Mouse (Mus musculus) adrenal gland, adult 2 months (tissue): ENCODE measurements around the gene Pik3r2. TPM values are rescaled to one million over a fixed set of nuclear protein-coding genes. Genes with fewer than 3 reads are reported as not detected.

Source experiments
- DNase-seq: peaks from one replicate; pipeline ENCODE4 v3.0.0; 2021
- microRNA-seq, 2 experiments: library from miRNA; unstranded; fragments of <30 nt; microRNA quantifications; one replicate each; pipeline ENCODE4 v1.2.0; 2021
- polyA plus RNA-seq: library from polyadenylated mRNA; depleted of rRNA; stranded (reverse); fragments of >200 nt; gene quantifications from 2 replicates; pipeline ENCODE4 v1.2.3, GENCODE M21; 2012; rRNA removed
- total RNA-seq, 2 experiments: library from RNA; stranded (reverse); gene quantifications; 2 replicates each; pipeline ENCODE4 v1.2.3; 2021

Pik3r2 gene
- total and polyA plus RNA-seq, 3 experiments: 37.2 to 305 (median 49.0) TPM

DNA sequence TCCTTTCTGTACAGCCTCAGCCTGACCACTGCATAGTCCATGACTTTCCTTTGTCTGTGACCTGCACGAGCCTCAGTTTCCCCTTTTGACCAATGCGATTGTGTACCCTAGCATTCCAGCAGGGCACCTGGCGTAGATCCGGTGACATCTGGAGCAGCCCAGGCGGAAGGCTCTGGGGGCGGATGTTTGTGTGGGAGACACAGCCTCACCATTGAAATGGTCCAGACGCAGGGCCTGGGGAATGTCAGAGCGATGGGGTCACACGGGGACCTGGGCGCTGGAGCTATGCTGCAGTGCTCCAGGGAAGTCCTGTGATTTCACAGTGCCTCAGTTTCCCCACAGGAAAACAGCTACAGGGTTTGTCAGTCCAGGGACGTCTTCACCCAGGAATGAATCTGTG is 34.3 kb downstream of the Pik3r2 start:
- no peak for DNase-seq

DNA sequence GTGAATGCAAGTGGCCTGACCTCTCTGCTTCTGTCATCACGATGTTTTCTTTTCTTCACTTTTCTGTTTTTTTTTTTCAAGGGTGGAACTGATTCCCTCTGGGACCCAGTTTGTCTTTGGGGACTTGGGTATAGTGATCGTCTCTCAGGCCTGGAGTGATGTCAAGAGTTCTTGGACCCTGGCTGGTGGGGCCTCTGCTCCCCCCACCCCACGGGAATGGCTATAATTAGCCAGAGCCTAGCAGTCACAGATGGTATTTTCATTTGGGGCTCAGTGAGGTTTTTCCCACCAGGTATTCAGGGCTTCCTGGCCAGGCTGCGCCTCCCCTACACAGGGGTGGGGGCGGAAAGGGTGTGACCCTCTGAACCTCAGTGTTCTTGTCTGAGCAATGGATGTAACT is 34.9 kb downstream of the Pik3r2 start:
- no peak for DNase-seq

DNA sequence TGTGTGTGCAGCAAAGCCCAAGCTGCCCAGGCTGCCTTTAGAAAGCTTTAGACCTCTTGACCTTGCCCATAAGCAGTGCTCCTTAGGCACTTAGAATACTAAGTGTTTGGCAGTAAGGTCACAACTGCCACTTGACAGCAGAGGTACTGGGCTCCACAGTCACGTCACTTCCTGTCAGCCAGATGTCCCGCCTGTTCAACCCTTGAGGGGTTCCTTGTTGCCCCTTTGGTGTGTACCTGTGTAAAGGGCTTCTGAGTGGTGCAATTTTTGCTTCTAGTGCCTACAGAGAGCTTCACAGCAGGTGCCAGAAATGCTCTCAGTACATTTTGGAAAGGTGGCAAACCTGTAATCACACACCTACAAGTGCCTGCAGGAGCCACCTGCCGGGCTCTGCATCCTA is 38.3 kb downstream of the Pik3r2 start:
- DNase-seq: no peak

DNA sequence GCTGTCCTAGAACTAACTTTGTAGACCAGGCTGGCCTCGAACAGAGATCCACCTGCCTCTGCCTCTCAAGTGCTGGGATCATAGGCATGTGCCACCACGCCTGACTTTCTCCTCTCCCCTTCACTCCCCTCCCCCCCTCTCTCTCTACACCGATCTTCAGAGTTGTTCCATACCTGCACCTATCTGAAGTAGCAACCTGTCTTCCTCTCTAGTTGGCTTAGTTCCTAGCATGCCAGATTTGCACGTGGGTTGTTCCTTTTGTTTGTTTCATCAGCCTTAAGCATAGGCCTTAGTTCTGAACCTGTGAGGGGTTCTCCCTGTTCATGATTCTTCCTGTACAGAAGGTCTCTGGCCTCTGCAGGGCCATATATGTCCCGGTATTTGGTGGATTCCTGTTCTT is 38.8 kb downstream of the Pik3r2 start:
- no peak for DNase-seq

DNA sequence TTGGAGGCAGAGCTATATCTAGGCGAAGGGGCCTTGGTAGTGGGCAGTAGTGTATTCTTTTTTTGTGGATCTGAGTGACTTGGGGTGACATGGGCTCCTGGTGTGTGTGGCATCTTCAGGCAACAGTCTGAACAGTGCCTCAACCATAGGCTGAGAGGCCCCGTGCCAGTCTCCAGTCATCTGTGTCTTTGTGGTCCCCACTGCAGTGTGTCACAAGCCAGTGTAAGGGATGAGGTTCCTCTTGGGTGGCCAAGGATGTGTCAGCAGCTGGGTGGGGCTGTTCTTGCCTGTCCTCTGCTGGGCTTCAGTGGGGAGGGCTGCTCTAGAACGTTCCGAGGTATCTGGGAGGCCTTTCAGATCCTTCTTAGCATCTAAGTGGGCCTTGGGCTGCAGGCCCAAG is 45.6 kb downstream of the Pik3r2 start:
- no peak for DNase-seq

DNA sequence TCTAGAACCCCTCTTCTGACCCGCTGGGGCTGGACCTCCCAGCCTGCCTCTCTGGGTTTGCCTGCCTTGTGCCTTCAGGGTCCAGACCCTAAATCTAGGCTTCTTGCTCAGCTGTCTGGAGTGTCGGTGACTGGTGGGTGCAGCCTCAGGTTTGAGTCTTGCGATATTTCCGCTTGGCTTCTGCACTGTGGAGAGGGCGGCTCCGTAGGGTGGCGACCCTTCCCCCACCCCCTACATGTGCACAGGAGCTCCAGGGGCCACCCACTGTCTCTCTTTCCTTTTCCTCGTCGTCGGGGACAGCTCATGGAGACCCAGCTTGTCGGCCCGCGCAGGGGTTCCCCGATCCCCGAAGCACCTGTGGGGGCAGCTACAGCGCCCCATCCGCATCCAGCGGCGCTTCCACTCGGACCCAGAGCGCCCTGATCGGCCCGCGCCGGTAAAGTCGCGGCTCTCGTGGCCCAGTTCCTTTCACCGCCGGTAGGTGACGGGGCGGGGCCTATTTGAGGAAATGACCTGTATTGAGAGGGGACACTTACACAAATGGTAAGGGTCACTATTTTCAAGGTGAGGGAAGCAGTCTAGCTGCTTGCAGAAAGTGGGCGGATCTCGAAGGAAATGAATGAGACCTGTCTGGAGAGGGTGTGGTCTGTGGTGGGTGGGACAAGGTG is 46.6 kb downstream of the Pik3r2 start:
- DNase-seq: no peak

DNA sequence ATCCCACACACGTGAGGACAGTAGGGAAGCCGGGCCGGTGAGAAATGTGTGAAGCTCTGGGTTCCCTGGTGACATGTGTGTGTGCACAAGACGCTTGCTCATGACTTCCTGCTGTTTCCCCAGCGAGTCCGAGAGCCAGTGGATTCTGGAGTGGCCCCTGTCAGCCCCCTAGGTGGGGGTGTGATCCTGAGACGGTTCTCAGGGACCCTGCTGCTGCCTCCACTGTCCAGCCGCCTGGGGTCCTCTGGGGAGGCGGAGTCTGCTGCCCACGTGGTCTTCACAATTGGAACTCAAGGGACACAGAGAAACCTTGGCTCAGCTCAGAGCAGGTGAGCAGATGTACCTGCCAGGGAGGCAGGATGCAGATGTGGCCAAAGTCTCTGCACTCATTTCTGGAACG is 49.8 kb downstream of the Pik3r2 start:
- no peak for DNase-seq

DNA sequence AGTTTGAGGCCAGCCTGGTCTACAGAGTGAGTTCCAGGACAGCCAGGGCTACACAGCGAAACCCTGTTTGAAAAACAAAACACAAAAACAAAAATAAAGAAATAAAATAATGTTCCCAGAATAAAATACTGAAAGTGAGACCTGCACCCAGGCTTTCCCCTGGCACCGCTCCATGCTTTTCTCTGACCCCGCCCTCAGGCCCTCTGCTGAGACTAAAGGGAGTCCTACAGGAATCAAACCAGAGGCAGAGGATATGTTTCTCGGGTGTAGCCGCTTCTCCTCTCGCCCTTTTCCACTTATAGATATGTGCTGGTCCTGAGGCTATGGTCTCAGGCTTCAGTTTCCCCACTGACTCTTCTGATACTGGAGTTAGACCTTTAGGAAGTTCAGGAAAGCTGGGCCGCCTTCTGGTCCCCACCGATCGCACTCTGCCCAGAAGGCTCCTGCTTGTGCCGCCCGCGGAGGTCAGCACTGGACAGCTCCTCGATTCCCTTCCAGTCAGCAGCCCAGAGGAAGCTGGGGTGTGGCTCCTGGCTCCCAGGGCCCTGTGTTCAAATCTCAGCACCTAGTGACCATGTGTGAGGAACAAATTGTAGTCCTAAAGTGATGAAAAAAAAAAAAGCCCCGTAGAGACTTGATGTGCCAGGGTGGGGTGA is 50.6 kb downstream of the Pik3r2 start:
- peak; percentile 21 for DNase-seq

DNA sequence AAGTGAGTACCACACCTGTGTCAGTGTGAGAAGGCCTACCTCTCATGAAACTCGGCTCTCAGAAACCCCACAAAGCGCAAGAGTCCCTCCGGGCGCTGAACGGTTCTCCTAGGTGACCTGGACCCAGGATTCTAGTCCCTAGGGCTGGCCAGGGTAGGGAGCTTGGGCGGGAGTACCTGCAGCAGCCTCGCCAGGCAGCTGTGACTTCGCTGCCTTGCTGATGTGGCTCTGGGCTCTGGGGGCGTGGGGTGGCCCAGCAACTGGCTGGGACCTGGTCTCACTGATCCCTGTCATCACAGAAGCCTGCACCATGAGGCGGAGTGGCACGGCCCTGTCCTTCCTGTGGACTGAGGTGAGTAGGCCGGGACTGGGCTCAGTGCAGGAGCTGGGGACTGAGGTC is 52.3 kb downstream of the Pik3r2 start:
- no peak for DNase-seq

DNA sequence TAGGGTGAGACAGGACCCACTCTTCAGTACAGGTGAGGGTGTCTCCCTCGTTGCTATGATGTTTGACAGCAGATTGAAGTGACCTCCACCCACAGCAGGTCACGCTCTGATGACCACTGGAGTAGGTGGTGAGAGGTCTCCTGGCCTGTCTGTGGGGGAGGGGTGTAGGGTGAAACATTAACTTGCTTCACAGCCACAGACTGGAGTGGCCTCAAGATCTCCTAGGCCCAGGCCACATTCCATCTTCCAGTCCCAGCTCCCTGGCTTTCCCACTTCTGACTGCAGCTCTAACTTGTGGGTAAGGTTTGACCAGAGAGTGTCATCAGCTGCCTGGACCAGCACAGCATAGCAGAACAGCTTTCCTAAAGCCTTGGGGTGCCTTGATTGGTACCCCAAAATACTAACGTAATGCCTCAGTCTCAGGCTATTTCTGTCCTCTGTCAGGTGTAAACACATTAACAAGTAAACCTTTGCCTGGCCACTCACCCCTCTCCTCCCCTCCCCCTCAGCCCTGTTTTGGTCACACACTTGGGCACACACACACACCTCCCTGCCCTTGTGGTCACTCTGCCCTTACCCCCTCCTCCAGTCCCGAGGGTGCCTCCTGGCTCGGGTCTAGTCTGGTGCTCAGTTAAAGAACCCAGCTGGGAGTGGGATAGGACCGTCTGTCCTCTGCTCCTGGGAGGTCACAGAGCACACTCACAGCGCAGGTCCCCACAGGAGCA is 52.9 kb downstream of the Pik3r2 start, which contains the start of gene Pde4c:
Gene Pde4c (plus strand): TSS at position 235 of the 725 bp plus-strand sequence.
- no peak for DNase-seq

DNA sequence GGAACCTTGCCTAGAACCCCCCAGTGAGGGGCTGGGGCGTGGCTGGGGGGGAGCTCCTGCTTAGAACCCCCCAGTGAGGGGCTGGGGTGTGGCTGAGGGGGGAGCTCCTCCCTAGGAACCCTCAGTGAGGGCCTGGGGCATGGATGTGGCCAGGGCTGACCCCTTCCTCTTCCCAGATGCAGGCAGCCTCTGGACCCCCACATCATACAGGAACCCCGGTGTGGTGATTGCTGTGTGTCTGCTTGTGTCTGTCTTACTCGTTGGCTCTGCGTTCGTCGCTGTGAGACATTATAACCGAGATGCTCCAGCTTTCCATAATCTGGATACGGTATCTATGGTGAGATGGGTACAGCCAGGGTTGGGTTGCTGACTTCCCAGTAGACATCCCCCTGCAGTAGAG is 54.9 kb downstream of the Pik3r2 start:
- no peak for DNase-seq

DNA sequence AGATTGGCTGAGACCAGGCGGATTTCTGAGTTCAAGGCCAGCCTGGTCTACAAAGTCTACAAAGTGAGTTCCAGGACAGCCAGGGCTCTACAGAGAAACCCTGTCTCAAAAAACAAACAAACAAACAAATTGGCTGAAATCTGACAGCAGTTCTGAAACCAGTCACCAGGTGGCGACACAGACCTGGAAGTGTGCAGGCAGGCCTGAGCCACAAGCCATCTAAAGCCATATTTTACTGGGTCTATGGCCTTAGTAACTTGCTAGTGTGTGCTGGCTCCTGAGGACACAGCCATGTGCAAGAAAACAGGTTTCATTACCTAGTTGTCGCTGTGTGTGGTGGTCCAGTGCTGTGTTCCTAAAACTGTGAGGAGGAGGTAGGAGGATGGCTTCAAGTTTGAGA is 55.8 kb downstream of the Pik3r2 start:
- DNase-seq: peak; percentile 70

DNA sequence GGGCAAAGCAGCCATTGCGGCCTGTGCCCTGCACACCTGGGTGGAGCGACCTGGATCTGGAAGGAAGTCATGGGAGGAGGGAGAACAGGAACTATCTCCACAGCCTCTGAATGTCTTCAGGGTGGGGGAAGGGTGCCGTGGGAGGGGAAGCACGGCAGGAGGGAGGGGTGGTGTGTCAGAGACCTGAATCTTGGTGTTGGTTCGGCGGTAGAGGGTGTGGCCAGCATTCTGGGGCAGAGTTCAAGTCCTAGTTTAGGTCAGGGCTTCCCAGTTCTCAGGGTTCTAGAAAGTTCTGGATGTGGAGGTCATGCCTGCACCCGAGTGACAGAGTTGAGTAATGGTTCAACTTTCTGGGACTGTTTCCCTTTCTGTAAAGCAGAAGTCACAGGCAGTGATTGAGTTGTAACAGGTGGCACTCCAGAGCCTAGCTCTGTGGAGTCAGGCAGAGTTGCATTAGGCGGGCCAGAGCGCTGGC is 56.7 kb downstream of the Pik3r2 start:
- DNase-seq: peak; percentile 29

DNA sequence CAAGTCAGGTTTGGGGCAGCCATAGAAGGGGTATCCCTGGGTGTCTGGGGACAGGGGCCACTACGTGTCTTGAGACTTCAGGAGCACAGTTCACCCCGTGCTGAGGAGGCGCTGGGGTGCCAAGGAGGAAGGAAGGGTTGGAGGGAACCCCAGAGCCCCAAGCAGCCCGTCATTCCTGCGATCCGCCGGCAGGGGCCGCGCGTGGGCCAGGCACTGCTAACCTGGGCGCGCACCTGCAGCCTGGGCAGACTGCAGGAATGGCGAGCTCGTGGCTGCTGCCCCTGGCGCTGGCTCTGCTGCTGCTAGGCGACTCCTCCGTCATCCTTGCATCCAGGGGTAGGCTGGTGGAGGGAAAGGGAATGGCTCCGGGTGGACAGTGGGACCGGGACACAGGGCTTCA is 58.2 kb downstream of the Pik3r2 start, which contains the start of gene Gm3336:
Gene Gm3336 (plus strand): TSS at position 247 of the 400 bp plus-strand sequence.
- DNase-seq: peak; percentile 66

Small RNA genes within 50 kb of the gene (microRNA-seq; reads per million reads assigned to microRNA genes)
- 1.1 to 1.7 reads per million in 2 experiments for gene Mir7240

Other genes with a start within 250 kb of the Pik3r2 start
- gene Fkbp8, start 249.0 kb downstream of the Pik3r2 start, total RNA-seq: 100 to 1,000 TPM; 269 to 287 TPM
- gene Fkbp8, start 249.0 kb downstream of the Pik3r2 start, polyA plus RNA-seq: 602 and 610 TPM in 2 replicates
- gene Kxd1, start 248.8 kb downstream of the Pik3r2 start, total RNA-seq: 10 to 100 TPM; 75.9 to 82.8 TPM
- gene Kxd1, start 248.8 kb downstream of the Pik3r2 start, polyA plus RNA-seq: 83.0 and 87.3 TPM in 2 replicates
- gene Ell, start 237.3 kb downstream of the Pik3r2 start, total RNA-seq: 10 to 100 TPM; 26.1 to 29.6 TPM
- gene Ell, start 237.3 kb downstream of the Pik3r2 start, polyA plus RNA-seq: 31.1 and 36.1 TPM in 2 replicates
- 100 to 1,000 TPM; 103 to 199 TPM for gene Isyna1, start 182.3 kb downstream of the Pik3r2 start, total RNA-seq
- gene Isyna1, start 182.3 kb downstream of the Pik3r2 start, polyA plus RNA-seq: 344 and 376 TPM in 2 replicates
- 100 to 1,000 TPM in 1 of 2 experiments, 10 to 100 TPM in 1; 76.2 to 110 TPM for gene Ssbp4, start 167.8 kb downstream of the Pik3r2 start, total RNA-seq
- gene Ssbp4, start 167.8 kb downstream of the Pik3r2 start, polyA plus RNA-seq: 476 and 593 TPM in 2 replicates
- gene Lrrc25, start 160.6 kb downstream of the Pik3r2 start, total RNA-seq: 1 to 10 TPM; 1.8 to 3.6 TPM
- 8.4 and 11.1 TPM in 2 replicates for gene Lrrc25, start 160.6 kb downstream of the Pik3r2 start, polyA plus RNA-seq
- gene Gdf15, start 144.3 kb downstream of the Pik3r2 start, total RNA-seq: 10 to 100 TPM in 1 of 2 experiments, 1 to 10 TPM in 1; 1.3 to 44.6 TPM
- gene Gdf15, start 144.3 kb downstream of the Pik3r2 start, polyA plus RNA-seq: 18.5 and 22.2 TPM in 2 replicates
- 100 to 1,000 TPM; 115 to 127 TPM for gene Pgpep1, start 116.3 kb downstream of the Pik3r2 start, total RNA-seq
- 115 and 117 TPM in 2 replicates for gene Pgpep1, start 116.3 kb downstream of the Pik3r2 start, polyA plus RNA-seq
- 10 to 100 TPM; 65.2 to 88.5 TPM for gene Lsm4, start 103.5 kb downstream of the Pik3r2 start, total RNA-seq
- 81.3 and 112 TPM in 2 replicates for gene Lsm4, start 103.5 kb downstream of the Pik3r2 start, polyA plus RNA-seq
- gene Jund, start 77.8 kb downstream of the Pik3r2 start, total RNA-seq: 100 to 1,000 TPM; 214 to 246 TPM
- 1,009 and 1,256 TPM in 2 replicates for gene Jund, start 77.8 kb downstream of the Pik3r2 start, polyA plus RNA-seq
- gene Iqcn, start 73.3 kb downstream of the Pik3r2 start, total RNA-seq: under 1 TPM in 1 of 2 experiments, not detected in 1; 0.12 TPM
- 0.25 and 0.28 TPM in 2 replicates for gene Iqcn, start 73.3 kb downstream of the Pik3r2 start, polyA plus RNA-seq
- under 1 TPM in 1 of 2 experiments, not detected in 1; 0.69 TPM for gene Gm3336, start 58.2 kb downstream of the Pik3r2 start, total RNA-seq
- gene Gm3336, start 58.2 kb downstream of the Pik3r2 start, polyA plus RNA-seq: 0.51 and 0.97 TPM in 2 replicates
- 1 to 10 TPM in 1 of 2 experiments, under 1 TPM in 1; 0.76 to 1.0 TPM for gene Pde4c, start 53.0 kb downstream of the Pik3r2 start, total RNA-seq
- gene Pde4c, start 53.0 kb downstream of the Pik3r2 start, polyA plus RNA-seq: 2.9 and 3.3 TPM in 2 replicates
- gene Rab3a, start 22.0 kb downstream of the Pik3r2 start, total RNA-seq: 10 to 100 TPM; 49.1 to 85.5 TPM
- gene Rab3a, start 22.0 kb downstream of the Pik3r2 start, polyA plus RNA-seq: 141 and 152 TPM in 2 replicates
- 100 to 1,000 TPM; 108 to 132 TPM for gene Mpv17l2, start 15.8 kb downstream of the Pik3r2 start, total RNA-seq
- gene Mpv17l2, start 15.8 kb downstream of the Pik3r2 start, polyA plus RNA-seq: 359 and 417 TPM in 2 replicates
- gene Mast3, start 28.3 kb upstream of the Pik3r2 start, total RNA-seq: 10 to 100 TPM; 18.9 to 20.5 TPM
- 91.5 and 91.7 TPM in 2 replicates for gene Mast3, start 28.3 kb upstream of the Pik3r2 start, polyA plus RNA-seq
- under 1 TPM in 1 of 2 experiments, not detected in 1; 0.10 TPM for gene Il12rb1, start 31.7 kb upstream of the Pik3r2 start, total RNA-seq
- 0.28 and 0.41 TPM in 2 replicates for gene Il12rb1, start 31.7 kb upstream of the Pik3r2 start, polyA plus RNA-seq
- 10 to 100 TPM in 1 of 2 experiments, 1 to 10 TPM in 1; 9.0 to 10.8 TPM for gene Arrdc2, start 63.0 kb upstream of the Pik3r2 start, total RNA-seq
- 60.7 and 72.6 TPM in 2 replicates for gene Arrdc2, start 63.0 kb upstream of the Pik3r2 start, polyA plus RNA-seq
- 1 to 10 TPM; 1.6 to 5.0 TPM for gene Kcnn1, start 86.5 kb upstream of the Pik3r2 start, total RNA-seq
- gene Kcnn1, start 86.5 kb upstream of the Pik3r2 start, polyA plus RNA-seq: 10.0 and 12.9 TPM in 2 replicates
- 10 to 100 TPM; 65.0 TPM for gene Ccdc124, start 97.2 kb upstream of the Pik3r2 start, total RNA-seq
- gene Ccdc124, start 97.2 kb upstream of the Pik3r2 start, polyA plus RNA-seq: 52.5 and 58.3 TPM in 2 replicates
- gene Slc5a5, start 116.0 kb upstream of the Pik3r2 start, total RNA-seq: under 1 TPM in 1 of 2 experiments, not detected in 1; 0.10 TPM
- gene Slc5a5, start 116.0 kb upstream of the Pik3r2 start, polyA plus RNA-seq: 0.12 and 0.26 TPM in 2 replicates
- 1,000 to 10,000 TPM; 1,392 to 1,465 TPM for gene Rpl18a, start 120.7 kb upstream of the Pik3r2 start, total RNA-seq
- gene Rpl18a, start 120.7 kb upstream of the Pik3r2 start, polyA plus RNA-seq: 4,067 and 4,322 TPM in 2 replicates
- gene Map1s, start 129.2 kb upstream of the Pik3r2 start, total RNA-seq: 10 to 100 TPM; 30.7 to 35.6 TPM
- 100 and 105 TPM in 2 replicates for gene Map1s, start 129.2 kb upstream of the Pik3r2 start, polyA plus RNA-seq